Mouse (Mus musculus): ENCODE results near the gene Dpp9.

- TF ChIP-seq CTCF (IDR thresholded peaks at IDR 0.05; ENCODE audit: control insufficient read depth, insufficient read depth, insufficient read length) (no peak), USF1 (IDR thresholded peaks at IDR 0.05; ENCODE audit: low read depth) (no peak), MYOG (IDR thresholded peaks at IDR 0.05; ENCODE audit: control insufficient read depth, extremely low read depth, insufficient read length) (no peak), MAX (IDR thresholded peaks at IDR 0.05) (no peak), CEBPB (IDR thresholded peaks at IDR 0.05; ENCODE audit: low read depth) (no peak), MYOD1 (IDR thresholded peaks at IDR 0.05; ENCODE audit: control insufficient read depth, insufficient read length, low read depth) (no peak)
These were observed 35.6 kb downstream of the Dpp9 start for GRCm38 (mm10) chr17:56182975-56183657.

Data from C2C12 (cell line).